Mouse (Mus musculus): ENCODE results near the gene Snx14.
"Not testable (repeated sequence)": the region's sequence is repeated elsewhere in the genome, so short reads cannot be mapped to it uniquely, and the experiment has no call there.

Gene Snx14

GRCm38 (mm10) chr9:88438555-88439237, at the start of gene Snx14:
TSS of gene Snx14 (minus strand) at chr9:88438958.
- peak; percentile 97 for DNase-seq (ENCODE audit: low spot score)

GRCm38 (mm10) chr9:88484531-88484930, 45.8 kb upstream of the Snx14 start:
- DNase-seq (ENCODE audit: low spot score): no peak

GRCm38 (mm10) chr9:88482829-88483396, 44.2 kb upstream of the Snx14 start:
- peak; percentile 94 for DNase-seq (ENCODE audit: low spot score)

GRCm38 (mm10) chr9:88482230-88482828, 43.6 kb upstream of the Snx14 start, which contains the start of gene Syncrip:
TSS of gene Syncrip (minus strand) at chr9:88482574.
- DNase-seq (ENCODE audit: low spot score): peak; percentile 97

- no peak for DNase-seq (ENCODE audit: low spot score)
Measured at GRCm38 (mm10) chr9:88481791-88482160, 43.0 kb upstream of the Snx14 start.

- peak; percentile 73 for DNase-seq (ENCODE audit: low spot score)
Measured at GRCm38 (mm10) chr9:88481061-88481790, 42.5 kb upstream of the Snx14 start.

GRCm38 (mm10) chr9:88480120-88480519, 41.4 kb upstream of the Snx14 start:
- DNase-seq (ENCODE audit: low spot score): no peak

- DNase-seq (ENCODE audit: low spot score): no peak
Measured at GRCm38 (mm10) chr9:88476138-88476537, 37.4 kb upstream of the Snx14 start.

GRCm38 (mm10) chr9:88461017-88461416, 22.3 kb upstream of the Snx14 start:
- DNase-seq (ENCODE audit: low spot score): not testable (repeated sequence)

GRCm38 (mm10) chr9:88439991-88440390, 1.2 kb upstream of the Snx14 start:
- no peak for DNase-seq (ENCODE audit: low spot score)

- DNase-seq (ENCODE audit: low spot score): no peak
Measured at GRCm38 (mm10) chr9:88439238-88439600, 461 bp upstream of the Snx14 start.

- no peak for DNase-seq (ENCODE audit: low spot score)
Measured at GRCm38 (mm10) chr9:88438237-88438554, 562 bp downstream of the Snx14 start.

- no peak for DNase-seq (ENCODE audit: low spot score)
Measured at GRCm38 (mm10) chr9:88437342-88438236, 1.2 kb downstream of the Snx14 start.

- DNase-seq (ENCODE audit: low spot score): no peak
Measured at GRCm38 (mm10) chr9:88424356-88424755, 14.4 kb downstream of the Snx14 start.

GRCm38 (mm10) chr9:88422428-88422827, 16.3 kb downstream of the Snx14 start:
- no peak for DNase-seq (ENCODE audit: low spot score)

- DNase-seq (ENCODE audit: low spot score): no peak
Measured at GRCm38 (mm10) chr9:88416752-88417151, 22.0 kb downstream of the Snx14 start.

GRCm38 (mm10) chr9:88409978-88410377, 28.8 kb downstream of the Snx14 start:
- no peak for DNase-seq (ENCODE audit: low spot score)

GRCm38 (mm10) chr9:88404515-88404914, 34.2 kb downstream of the Snx14 start:
- DNase-seq (ENCODE audit: low spot score): no peak

GRCm38 (mm10) chr9:88404088-88404487, 34.7 kb downstream of the Snx14 start:
- DNase-seq (ENCODE audit: low spot score): no peak

GRCm38 (mm10) chr9:88398461-88398860, 40.3 kb downstream of the Snx14 start:
- no peak for DNase-seq (ENCODE audit: low spot score)

GRCm38 (mm10) chr9:88394852-88395251, 43.9 kb downstream of the Snx14 start:
- no peak for DNase-seq (ENCODE audit: low spot score)

GRCm38 (mm10) chr9:88388826-88389225, 49.9 kb downstream of the Snx14 start:
- DNase-seq (ENCODE audit: low spot score): no peak

All from testis, postnatal 10 days (tissue).